Comparison of ENCODE assay signal across 20 mouse cellular contexts in genomic region chr8:64839628-64840027, GRCm38 (mm10). TPM values are rescaled to one million over a fixed set of nuclear protein-coding genes. Genes with fewer than 3 reads are reported as not detected.
DNase-seq lines count a peak whose midpoint lies in the region; ATAC-seq and TF ChIP-seq lines count a peak whose summit lies in the region.
"Had no signal": no experiment of that assay in that cellular context is flagged by ENCODE, and none has a peak within 500 bp of the region (broad histone marks: within the 10 kb centered on the region; RNA-seq: fewer than 3 reads in every experiment).

No protein-coding gene starts in this region.

- ATAC-seq in hindbrain, postnatal 0 days, result 0 out of 2 replicates have a peak, but pooled peaks have one; percentile 16
- no peak; the same call in 1 of the 2 replicates for ATAC-seq in lung, postnatal 0 days
- ATAC-seq in granulocyte monocyte progenitor cell, adult 5-6 weeks (replicated peaks; ENCODE audit: poor library complexity, severe bottlenecking), result peak; percentile 39; the same call in 1 of the 2 replicates
- ATAC-seq: forebrain, embryonic 16.5 days; inflammation-experienced regulatory T-cells, adult 6 months had no signal

- H3K4me3 ChIP-seq in hindbrain, postnatal 0 days (ENCODE audit: low read length), result no peak overlapping the region
- H3K4me3 ChIP-seq in hindbrain, embryonic 10.5 days, result no peak overlapping the region
- no peak overlapping the region for H3K4me3 ChIP-seq in lung, postnatal 0 days (ENCODE audit: low read depth, low read length)
- H3K4me3 ChIP-seq: embryonic facial prominence, embryonic 13.5 days; forebrain, embryonic 12.5 days; heart, embryonic 15.5 days; hindbrain, embryonic 15.5 days had no signal

- H3K27ac ChIP-seq in hindbrain, postnatal 0 days, result no peak overlapping the region
- no peak overlapping the region for H3K27ac ChIP-seq in hindbrain, embryonic 10.5 days
- H3K27ac ChIP-seq in lung, postnatal 0 days (ENCODE audit: low read length), result 0 out of 2 replicates have a peak overlapping the region, but pooled peaks have one; percentile 32
- H3K27ac ChIP-seq: embryonic facial prominence, embryonic 13.5 days; forebrain, embryonic 12.5 days; heart, embryonic 15.5 days; hindbrain, embryonic 15.5 days had no signal

- no peak for TF ChIP-seq CTCF in hindbrain, postnatal 0 days (IDR thresholded peaks at IDR 0.05; ENCODE audit: low read depth)
- no peak for TF ChIP-seq CTCF in lung, postnatal 0 days (IDR thresholded peaks at IDR 0.05)

- WGBS in hindbrain, postnatal 0 days, result 42% methylated on average over 6 of the region's 6 CpGs
- 56% methylated on average over 6 of the region's 6 CpGs for WGBS in hindbrain, embryonic 10.5 days
- WGBS in lung, postnatal 0 days, result 48% methylated on average over 6 of the region's 6 CpGs

- no peaks in the 10 kb centered on the region for H3K36me3 ChIP-seq in hindbrain, postnatal 0 days (ENCODE audit: insufficient read depth, low read length)
- no peaks in the 10 kb centered on the region for H3K36me3 ChIP-seq in hindbrain, embryonic 10.5 days
- no peaks in the 10 kb centered on the region for H3K36me3 ChIP-seq in lung, postnatal 0 days (ENCODE audit: insufficient read depth, low read length)
- H3K36me3 ChIP-seq: embryonic facial prominence, embryonic 13.5 days; forebrain, embryonic 12.5 days; heart, embryonic 15.5 days; hindbrain, embryonic 15.5 days had no signal

- H3K4me1 ChIP-seq in hindbrain, postnatal 0 days (ENCODE audit: insufficient read depth, low read length), result peaks cover 4% of the 10 kb centered on the region; the same call in 1 of the 2 replicates
- H3K4me1 ChIP-seq in hindbrain, embryonic 10.5 days (replicated peaks), result peaks cover 22% of the 10 kb centered on the region
- H3K4me1 ChIP-seq in lung, postnatal 0 days (ENCODE audit: insufficient read depth, low read depth, low read length), result peaks cover 9% of the 10 kb centered on the region; the same call in 1 of the 2 replicates

- no peak overlapping the region for H3K4me2 ChIP-seq in hindbrain, postnatal 0 days (ENCODE audit: low read depth, low read length)
- no peak overlapping the region; the same call in 1 of the 2 replicates for H3K4me2 ChIP-seq in lung, postnatal 0 days (replicated peaks; ENCODE audit: low read depth, low read length)
- H3K4me2 ChIP-seq: embryonic facial prominence, embryonic 13.5 days; forebrain, embryonic 12.5 days; heart, embryonic 11.5 days; heart, embryonic 15.5 days; hindbrain, embryonic 15.5 days had no signal

- H3K9ac ChIP-seq in hindbrain, postnatal 0 days (replicated peaks; ENCODE audit: low read length), result no peak overlapping the region
- H3K9ac ChIP-seq in lung, postnatal 0 days (replicated peaks; ENCODE audit: low read depth), result no peak overlapping the region
- H3K9ac ChIP-seq: embryonic facial prominence, embryonic 13.5 days; forebrain, embryonic 12.5 days; heart, embryonic 15.5 days; hindbrain, embryonic 15.5 days had no signal

- no peak for DNase-seq in hindbrain, postnatal 0 days (ENCODE audit: low spot score)
- DNase-seq in hindbrain, embryonic 10.5 days (ENCODE audit: low spot score), result no peak
- DNase-seq in lung, postnatal 0 days (ENCODE audit: low spot score), result no peak
- no peak for DNase-seq in lung, adult 18-20 months
- peak; percentile 46 for DNase-seq in R1 (ENCODE audit: low read depth, low spot score)
- DNase-seq in right cerebral cortex, adult 18-20 months, result no peak
- DNase-seq: adrenal gland, postnatal 10 days; cerebellum, adult 11 months; cerebellum, adult 8-10 months; cerebellum, postnatal 14 days; gastrocnemius, postnatal 14 days had no signal

- H3K27me3 ChIP-seq in hindbrain, postnatal 0 days (ENCODE audit: insufficient read depth, low read length), result no peaks in the 10 kb centered on the region
- no peaks in the 10 kb centered on the region for H3K27me3 ChIP-seq in hindbrain, embryonic 10.5 days (ENCODE audit: insufficient read depth, poor library complexity, severe bottlenecking)
- H3K27me3 ChIP-seq in lung, postnatal 0 days (replicated peaks; ENCODE audit: insufficient read depth, low read length), result no peaks in the 10 kb centered on the region
- H3K27me3 ChIP-seq: CH12.LX; embryonic facial prominence, embryonic 13.5 days; forebrain, embryonic 12.5 days; heart, embryonic 15.5 days; hindbrain, embryonic 15.5 days had no signal

- no peaks in the 10 kb centered on the region for H3K9me3 ChIP-seq in hindbrain, postnatal 0 days (ENCODE audit: low read length)
- no peaks in the 10 kb centered on the region for H3K9me3 ChIP-seq in hindbrain, embryonic 10.5 days
- no peaks in the 10 kb centered on the region for H3K9me3 ChIP-seq in lung, postnatal 0 days (ENCODE audit: low read length)
- H3K9me3 ChIP-seq: embryonic facial prominence, embryonic 13.5 days; forebrain, embryonic 12.5 days; heart, embryonic 15.5 days; hindbrain, embryonic 15.5 days had no signal

- TF ChIP-seq EP300 in lung, postnatal 0 days (IDR thresholded peaks at IDR 0.05), result no peak

RNA-seq across cellular contexts. Expression of gene Klhl2, which starts 10.2 kb away (rescaled TPM):
- total RNA-seq in hindbrain, postnatal 0 days (2014; rRNA removed), result 35.0 and 41.0 TPM in 2 replicates
- 26.3 and 27.4 TPM in 2 replicates for polyA plus RNA-seq in hindbrain, postnatal 0 days (2015; fragmentation: Nextera tagmentation; extraction: Ambion mirVana)
- 11.5 and 13.0 TPM in 2 replicates for polyA plus RNA-seq in hindbrain, embryonic 10.5 days (2016; fragmentation: Nextera tagmentation; extraction: Ambion mirVana)
- polyA plus RNA-seq in lung, postnatal 0 days (2015; fragmentation: Nextera tagmentation; extraction: Ambion mirVana), result 12.6 and 14.0 TPM in 2 replicates
- 7.2 and 14.7 TPM in 2 replicates for total RNA-seq in granulocyte monocyte progenitor cell, adult 5-6 weeks (2014; fragmentation: Nextera tagmentation)
- total RNA-seq in granulocyte monocyte progenitor cell, adult 5-6 weeks (2017), result 15.5 and 16.0 TPM in 2 replicates
